Mouse (Mus musculus): ENCODE measurements around the gene Zmiz1.

DNA sequence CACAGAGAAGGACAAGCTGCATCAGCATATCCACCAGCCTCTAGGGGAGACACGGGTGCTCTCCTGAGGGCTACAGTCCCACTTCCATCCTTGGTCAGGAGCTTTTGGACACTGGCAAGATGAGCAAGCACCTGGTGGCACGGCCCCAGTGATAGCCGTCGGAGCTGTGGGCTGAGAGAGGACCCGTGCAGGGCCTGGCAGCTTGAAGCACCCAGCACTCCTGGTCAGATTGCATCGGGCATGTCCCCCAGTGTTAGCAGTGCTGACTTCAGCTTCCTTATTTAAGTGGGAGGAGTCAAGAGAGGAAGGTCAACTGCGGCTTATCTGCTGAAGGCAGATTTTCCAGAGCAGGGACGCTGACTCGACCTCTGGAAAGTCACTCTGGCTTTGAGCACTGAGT, 175.3 kb downstream of the Zmiz1 start:
- TF ChIP-seq CTCF (IDR thresholded peaks at IDR 0.05; ENCODE audit: control insufficient read depth, insufficient read depth, insufficient read length) (no peak), MAX (IDR thresholded peaks at IDR 0.05) (no peak), MYOG (IDR thresholded peaks at IDR 0.05; ENCODE audit: control insufficient read depth, extremely low read depth, insufficient read length) (no peak), MYOD1 (IDR thresholded peaks at IDR 0.05; ENCODE audit: control insufficient read depth, insufficient read length, low read depth) (no peak)

Data from C2C12 (cell line).